16 mouse cellular contexts compared by ENCODE assay signal in genomic region chr7:49301487-49301886, GRCm38 (mm10).
"Had no signal": no experiment of that assay in that cellular context is flagged by ENCODE, and none has a peak within 500 bp of the region (broad histone marks: within the 10 kb centered on the region; RNA-seq: fewer than 3 reads in every experiment).

No protein-coding gene starts in this region.

- H3K4me3 ChIP-seq: lung, embryonic 15.5 days; midbrain, embryonic 10.5 days; midbrain, embryonic 12.5 days; neural tube, embryonic 12.5 days; stomach, embryonic 15.5 days had no signal

- H3K9ac ChIP-seq: liver, postnatal 0 days; lung, embryonic 15.5 days; midbrain, embryonic 12.5 days; neural tube, embryonic 12.5 days; stomach, embryonic 15.5 days had no signal

- H3K27me3 ChIP-seq: lung, embryonic 15.5 days; stomach, embryonic 15.5 days had no signal

- H3K4me2 ChIP-seq: lung, embryonic 15.5 days; midbrain, embryonic 12.5 days; neural tube, embryonic 12.5 days; stomach, embryonic 15.5 days had no signal

- H3K9me3 ChIP-seq: lung, embryonic 15.5 days; midbrain, embryonic 10.5 days; midbrain, embryonic 12.5 days; neural tube, embryonic 12.5 days; stomach, embryonic 15.5 days had no signal

- H3K27ac ChIP-seq: lung, embryonic 15.5 days; midbrain, embryonic 10.5 days; midbrain, embryonic 12.5 days; neural tube, embryonic 12.5 days; stomach, embryonic 15.5 days; stomach, postnatal 0 days had no signal

- ATAC-seq: liver, postnatal 0 days; lung, postnatal 0 days; midbrain, embryonic 16.5 days had no signal

- DNase-seq: liver, postnatal 0 days; lung, adult 2 months; lung, postnatal 4 days; midbrain, embryonic 14.5 days; right cerebral cortex, postnatal 14 days; thymus, adult 2 months; thymus, postnatal 25 days; thymus, postnatal 4 days had no signal

- H3K36me3 ChIP-seq: lung, embryonic 15.5 days; midbrain, embryonic 10.5 days; midbrain, embryonic 12.5 days; neural tube, embryonic 12.5 days; stomach, embryonic 15.5 days had no signal
